Mouse (Mus musculus) layer of hippocampus, adult 2 months (tissue): Measurements from ENCODE around the gene Sept5. TPM values are rescaled to one million over a fixed set of nuclear protein-coding genes. Genes with fewer than 3 reads are reported as not detected.

Experiments
- DNase-seq, 2 experiments: peaks; one replicate each; pipeline ENCODE4 v3.0.0; 2022; ENCODE audit warnings: low spot score in 2 of 2
- H3K27ac ChIP-seq: fragments of 200-600 bp; 2 replicates; pipeline ENCODE4 v1.8.1; 2022
- H3K4me3 ChIP-seq: fragments of 200-600 bp; 2 replicates; pipeline ENCODE4 v1.8.1; 2022; ENCODE audit warnings: mild to moderate bottlenecking
- CTCF ChIP-seq: fragments of 200-600 bp; conservative IDR thresholded peaks from 2 replicates; pipeline ENCODE4 v1.8.1; 2022; ENCODE audit warnings: antibody characterized with exemption, mild to moderate bottlenecking, moderate library complexity
- total RNA-seq, 2 experiments: library from RNA; stranded (reverse); gene quantifications; 2 replicates each; pipeline ENCODE4 v1.2.3; 2021

Gene Sept5
- total RNA-seq, 2 experiments from 2014 or later, result 560 to 619 TPM

DNA sequence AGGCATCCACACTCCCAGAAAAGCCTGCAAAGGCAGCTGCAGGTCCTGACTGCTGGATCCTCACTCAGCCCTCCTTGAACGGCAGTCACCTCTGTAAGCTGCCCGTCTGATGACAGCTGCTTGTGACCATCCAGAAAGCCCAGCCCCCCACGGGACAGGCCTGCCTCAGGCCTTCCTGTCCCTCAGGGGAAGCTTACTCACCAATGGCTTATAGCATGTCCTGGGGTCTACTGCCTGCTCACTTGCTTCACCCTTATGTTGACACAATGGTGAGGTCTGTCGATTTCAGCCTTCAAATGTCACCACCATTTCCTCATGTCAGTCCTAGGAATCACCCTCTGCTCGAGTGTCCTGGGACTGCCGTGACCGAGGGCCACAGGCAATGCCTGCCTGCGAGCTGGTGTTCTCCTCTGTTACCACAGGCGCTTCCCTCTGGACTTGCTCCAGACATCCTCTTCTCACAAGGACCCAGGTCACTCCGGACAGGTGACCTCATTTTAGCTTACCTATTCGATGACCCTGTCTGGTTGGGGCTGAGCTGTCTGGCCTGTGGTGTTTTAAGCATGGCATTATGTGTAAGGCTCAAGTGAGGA, 13.7 kb upstream of the Sept5 start:
- H3K4me3 ChIP-seq, result no peak overlapping the region
- TF ChIP-seq CTCF, result no peak

DNA sequence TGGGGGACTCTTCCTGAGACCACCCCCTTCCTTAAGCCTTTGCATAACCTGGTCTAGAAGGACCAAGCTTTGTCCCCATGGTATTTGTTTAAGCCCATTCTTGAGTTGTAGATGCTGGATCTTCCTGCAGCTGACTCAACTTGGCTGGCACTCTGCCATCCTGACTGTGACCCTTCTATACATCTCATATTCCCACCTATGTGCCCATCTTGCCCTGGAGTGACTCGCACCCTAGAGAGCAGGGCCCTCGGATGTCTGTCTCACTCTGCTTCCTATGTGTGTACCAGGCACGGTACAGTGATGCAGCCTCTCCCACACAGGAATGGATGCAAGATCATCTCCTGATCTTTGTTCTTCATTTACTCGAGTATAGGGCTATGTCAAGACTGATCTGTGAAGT, 13.1 kb upstream of the Sept5 start:
- no peak for DNase-seq
- no peak for TF ChIP-seq CTCF
- H3K4me3 ChIP-seq, result no peak overlapping the region
- no peak overlapping the region for H3K27ac ChIP-seq

More for the DNA sequence above, 13.7 kb upstream of the Sept5 start:
- no peak for DNase-seq
- no peak overlapping the region for H3K27ac ChIP-seq

DNA sequence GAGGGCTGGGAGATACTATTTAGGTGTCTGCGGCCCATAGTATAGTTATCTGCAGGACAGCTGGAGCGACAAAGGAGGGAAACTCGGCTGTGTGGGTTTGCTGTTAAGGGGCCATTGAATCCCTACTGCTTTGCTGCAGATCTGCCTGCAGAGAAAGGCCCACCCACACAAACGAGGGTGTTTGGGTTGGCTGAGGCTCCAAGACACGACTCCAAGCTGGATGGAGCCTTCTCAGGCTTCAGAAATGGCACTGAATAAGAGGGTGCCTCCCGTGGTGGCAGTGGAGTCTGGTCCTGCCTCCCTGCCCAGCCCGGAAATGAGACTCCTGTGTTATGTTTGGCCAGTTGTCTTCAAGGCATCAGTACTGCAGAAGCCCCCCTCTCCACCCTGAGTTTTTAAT, 12.5 kb upstream of the Sept5 start:
- DNase-seq, result no peak
- Histone ChIP-seq H3K27ac (no peak overlapping the region), H3K4me3 (no peak overlapping the region)
- no peak for TF ChIP-seq CTCF

DNA sequence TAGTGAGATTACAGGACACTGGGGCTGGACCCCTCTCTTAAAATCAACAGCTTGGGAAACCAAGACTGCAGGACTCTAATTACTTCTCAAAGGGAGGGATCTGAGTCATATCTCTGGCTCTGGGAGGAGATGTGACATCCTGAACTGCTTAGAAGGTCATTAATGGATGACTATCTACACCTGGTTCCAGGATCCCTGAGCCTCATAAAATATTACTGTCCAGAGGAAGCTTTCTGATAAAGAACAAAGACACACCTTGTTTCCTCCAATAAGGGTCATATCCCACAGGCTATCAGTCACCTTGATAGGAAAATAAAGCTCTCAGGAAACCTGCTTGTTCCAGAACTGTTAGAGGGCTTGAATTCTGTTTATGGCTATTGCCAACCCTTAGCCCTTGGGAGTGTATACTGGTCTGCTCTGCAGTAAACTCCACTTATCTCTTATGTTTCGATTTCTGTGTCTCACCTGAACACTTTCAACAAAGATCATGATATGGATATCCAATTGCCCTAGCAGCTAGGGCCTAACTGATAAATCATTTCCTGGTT, 9.7 kb upstream of the Sept5 start:
- DNase-seq, result no peak
- Histone ChIP-seq H3K4me3 (no peak overlapping the region), H3K27ac (no peak overlapping the region)
- no peak for TF ChIP-seq CTCF

DNA sequence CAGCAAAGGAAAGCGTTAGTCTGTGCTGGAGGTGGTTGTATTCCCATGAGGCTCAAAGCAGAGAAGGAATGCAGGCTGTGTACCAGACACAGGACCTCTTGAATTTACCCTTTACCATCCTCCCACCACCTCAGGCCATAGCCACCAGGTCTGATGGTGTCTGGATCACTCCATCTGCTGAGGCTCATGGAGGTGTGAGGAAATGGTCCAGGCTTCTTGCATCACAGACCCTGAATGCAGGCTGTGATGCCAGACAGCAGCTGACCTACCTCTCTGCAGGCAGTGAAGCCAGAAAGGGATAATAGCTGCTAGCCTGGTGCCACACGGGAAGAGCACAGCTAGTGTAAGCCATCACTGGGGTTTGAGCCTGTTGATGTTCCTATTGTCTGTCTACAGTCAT, 8.6 kb upstream of the Sept5 start:
- no peak for DNase-seq
- no peak for TF ChIP-seq CTCF
- H3K27ac ChIP-seq, result no peak overlapping the region
- no peak overlapping the region for H3K4me3 ChIP-seq

DNA sequence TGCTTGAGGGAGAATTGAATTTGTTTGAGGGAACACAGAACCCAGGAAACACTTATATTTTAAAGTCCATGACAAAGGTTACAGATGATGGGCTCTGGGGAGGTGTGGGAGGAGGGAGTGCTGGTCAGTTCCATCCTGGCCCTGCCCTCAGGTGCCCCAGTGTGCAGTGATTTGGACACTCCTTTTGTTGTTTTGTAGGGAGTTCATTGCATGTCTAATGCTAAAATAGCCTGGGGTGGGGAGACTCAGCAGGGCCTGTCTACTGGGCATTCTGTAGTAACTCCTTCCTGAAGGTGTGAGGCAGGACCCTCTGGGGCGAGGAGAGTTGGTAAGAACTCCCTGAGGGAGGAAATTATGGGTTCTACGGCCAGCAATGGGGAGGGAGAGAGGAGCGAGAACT, 7.0 kb upstream of the Sept5 start:
- no peak for DNase-seq
- Histone ChIP-seq H3K27ac (no peak overlapping the region), H3K4me3 (no peak overlapping the region)
- no peak for TF ChIP-seq CTCF

DNA sequence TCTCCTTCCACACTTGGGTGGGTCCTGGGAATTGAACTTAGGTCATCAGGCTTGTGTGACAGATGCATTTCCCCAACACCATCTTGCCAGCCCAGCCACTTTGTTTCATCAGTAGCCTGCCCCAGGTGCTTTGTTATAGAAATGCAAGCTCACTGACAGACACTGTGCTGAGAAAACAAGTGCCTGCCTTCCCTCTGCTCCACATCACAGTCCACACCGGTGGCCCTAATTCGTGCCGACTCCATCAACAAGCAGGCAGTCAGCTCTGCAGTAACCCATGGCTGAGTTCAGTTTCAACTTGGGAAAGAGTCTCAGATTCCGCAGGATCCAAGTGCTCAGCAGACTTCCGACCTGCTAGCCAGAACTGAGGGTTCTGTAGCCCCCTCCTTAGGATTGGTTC, 6.6 kb upstream of the Sept5 start:
- H3K27ac ChIP-seq, result no peak overlapping the region
- TF ChIP-seq CTCF, result no peak
- DNase-seq, result no peak
- no peak overlapping the region for H3K4me3 ChIP-seq

DNA sequence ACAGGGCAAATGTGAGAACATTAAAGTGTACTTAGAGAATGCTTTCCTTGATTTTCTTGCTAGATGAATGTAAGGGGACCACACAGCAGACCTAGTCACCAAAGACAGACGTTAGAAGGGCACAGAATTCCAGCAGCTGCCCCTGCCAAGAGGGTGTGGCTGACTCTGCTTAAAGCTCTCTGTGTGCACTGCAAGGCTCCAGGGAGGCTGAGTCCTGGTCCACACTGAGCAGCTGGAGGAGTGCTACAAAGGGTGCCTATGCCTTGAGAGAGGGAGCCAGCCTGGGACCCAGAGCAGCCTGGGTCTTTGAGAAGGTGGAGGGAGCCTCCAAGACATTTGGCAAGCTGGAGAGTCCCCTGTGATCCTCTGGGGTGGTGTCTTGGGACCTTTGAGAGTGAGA, 3.6 kb upstream of the Sept5 start:
- H3K27ac ChIP-seq, result no peak overlapping the region
- H3K4me3 ChIP-seq, result no peak overlapping the region
- no peak for DNase-seq
- no peak for TF ChIP-seq CTCF

DNA sequence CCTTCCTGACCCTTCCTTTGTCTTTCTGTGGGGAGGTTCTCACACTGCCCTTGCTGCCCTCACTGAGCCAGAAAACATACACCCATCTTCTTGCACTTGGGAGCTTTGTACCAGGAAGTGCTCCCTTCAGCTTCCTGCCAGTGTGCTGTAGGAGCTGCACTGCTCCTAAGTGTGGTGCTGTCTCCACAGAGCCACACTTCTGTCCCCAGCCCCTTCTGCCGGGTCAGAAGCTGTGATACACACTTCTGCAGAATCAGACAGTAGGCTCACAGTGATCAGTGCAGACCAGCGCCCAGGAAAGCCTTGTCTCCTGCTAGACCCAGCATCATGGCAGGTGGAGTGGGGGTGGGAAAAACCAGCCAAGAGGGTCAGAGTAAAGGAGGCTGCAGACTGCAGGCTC, 3.1 kb upstream of the Sept5 start:
- Histone ChIP-seq H3K27ac (no peak overlapping the region), H3K4me3 (no peak overlapping the region)
- TF ChIP-seq CTCF, result no peak
- DNase-seq, result no peak

DNA sequence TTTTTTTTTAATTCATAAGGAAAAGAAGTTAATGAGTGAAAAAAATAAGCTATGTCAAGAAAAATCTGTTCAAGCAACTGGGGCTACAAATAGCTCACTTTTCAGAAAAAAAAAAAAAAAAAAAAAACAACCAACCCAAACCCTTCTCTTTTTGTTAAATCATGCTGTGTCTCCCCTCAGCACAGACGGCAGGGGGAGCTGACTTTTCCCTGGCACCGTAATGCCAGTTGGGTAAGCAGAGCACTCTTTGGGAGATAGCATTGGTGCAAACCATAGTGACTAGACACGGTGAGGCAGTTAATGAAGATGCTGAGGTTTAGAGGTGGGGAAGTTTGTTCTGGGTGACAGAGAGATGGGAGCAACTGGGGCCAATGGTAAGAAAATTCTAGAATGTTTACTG, 2.3 kb upstream of the Sept5 start:
- no peak overlapping the region for H3K27ac ChIP-seq
- peak; percentile 75 for TF ChIP-seq CTCF
- DNase-seq, result peak in 1 of 2 experiments; percentile 64

DNA sequence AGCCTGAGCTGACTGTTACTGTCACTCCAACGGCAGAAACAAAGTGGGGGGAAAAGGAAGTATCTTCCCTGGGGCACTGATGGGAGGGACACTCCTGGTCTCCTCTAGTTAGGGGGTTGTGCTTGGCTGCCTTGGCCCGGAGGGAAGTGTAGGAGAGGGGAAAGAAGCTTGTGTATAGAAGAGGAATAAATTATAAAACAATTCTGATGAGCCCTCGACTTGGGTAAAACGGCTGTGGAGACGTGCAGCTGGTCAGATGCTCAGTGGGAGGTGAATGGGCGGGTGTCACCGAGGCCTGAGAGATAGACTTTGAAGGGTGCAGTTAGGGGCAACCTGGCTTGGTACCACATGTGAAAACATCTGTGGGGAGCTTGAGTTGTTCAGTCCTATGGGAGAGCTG, 1.4 kb upstream of the Sept5 start:
- Histone ChIP-seq H3K4me3 (no peak overlapping the region), H3K27ac (no peak overlapping the region)
- no peak for DNase-seq
- no peak for TF ChIP-seq CTCF

More for the DNA sequence above, 2.3 kb upstream of the Sept5 start:
- no peak overlapping the region for H3K4me3 ChIP-seq

DNA sequence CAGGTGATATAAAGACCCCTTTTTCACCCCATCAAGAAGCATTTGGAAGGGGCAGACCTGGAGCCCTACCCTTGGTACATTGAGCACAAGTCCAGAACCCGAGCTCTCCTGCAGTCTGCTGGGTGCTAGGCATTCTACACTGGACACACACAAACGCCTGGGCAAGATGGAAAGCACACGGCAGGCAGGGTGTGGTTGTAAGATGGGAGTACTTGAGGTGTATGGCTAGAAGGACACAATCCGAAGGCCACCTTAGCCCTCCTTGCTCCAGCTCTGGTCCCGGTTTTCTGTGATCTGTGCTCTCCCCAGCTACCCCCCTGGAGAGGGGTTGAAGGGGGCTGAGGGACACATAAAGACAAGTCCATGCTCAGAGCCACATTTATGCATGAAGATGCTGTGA, 537 bp upstream of the Sept5 start:
- H3K27ac ChIP-seq, result peak overlapping the region; percentile 91
- TF ChIP-seq CTCF, result no peak
- DNase-seq, result no peak
- H3K4me3 ChIP-seq, result peak overlapping the region; percentile 68

DNA sequence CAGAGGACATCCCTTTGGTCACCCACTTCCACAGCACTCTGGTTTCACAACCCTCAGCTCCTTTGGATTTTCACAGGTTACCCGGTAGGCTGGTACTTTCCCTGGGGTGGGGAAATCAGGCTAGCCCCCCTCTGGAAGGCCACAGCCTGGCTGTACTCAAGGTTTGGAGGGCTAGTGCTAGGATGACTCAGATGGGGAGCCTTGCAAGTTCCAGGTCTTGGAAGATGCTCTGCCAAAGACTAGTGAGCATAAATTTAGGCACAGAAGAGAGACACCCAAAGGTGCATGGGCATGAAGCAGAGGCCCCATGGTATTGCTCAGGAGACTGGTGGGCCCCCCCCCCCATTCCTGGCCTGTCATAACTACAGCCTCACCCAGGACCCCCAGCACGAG, 810 bp downstream of the Sept5 start:
- DNase-seq, result no peak
- Histone ChIP-seq H3K27ac (peak overlapping the region; percentile 91), H3K4me3 (peak overlapping the region; percentile 68)
- TF ChIP-seq CTCF, result no peak

DNA sequence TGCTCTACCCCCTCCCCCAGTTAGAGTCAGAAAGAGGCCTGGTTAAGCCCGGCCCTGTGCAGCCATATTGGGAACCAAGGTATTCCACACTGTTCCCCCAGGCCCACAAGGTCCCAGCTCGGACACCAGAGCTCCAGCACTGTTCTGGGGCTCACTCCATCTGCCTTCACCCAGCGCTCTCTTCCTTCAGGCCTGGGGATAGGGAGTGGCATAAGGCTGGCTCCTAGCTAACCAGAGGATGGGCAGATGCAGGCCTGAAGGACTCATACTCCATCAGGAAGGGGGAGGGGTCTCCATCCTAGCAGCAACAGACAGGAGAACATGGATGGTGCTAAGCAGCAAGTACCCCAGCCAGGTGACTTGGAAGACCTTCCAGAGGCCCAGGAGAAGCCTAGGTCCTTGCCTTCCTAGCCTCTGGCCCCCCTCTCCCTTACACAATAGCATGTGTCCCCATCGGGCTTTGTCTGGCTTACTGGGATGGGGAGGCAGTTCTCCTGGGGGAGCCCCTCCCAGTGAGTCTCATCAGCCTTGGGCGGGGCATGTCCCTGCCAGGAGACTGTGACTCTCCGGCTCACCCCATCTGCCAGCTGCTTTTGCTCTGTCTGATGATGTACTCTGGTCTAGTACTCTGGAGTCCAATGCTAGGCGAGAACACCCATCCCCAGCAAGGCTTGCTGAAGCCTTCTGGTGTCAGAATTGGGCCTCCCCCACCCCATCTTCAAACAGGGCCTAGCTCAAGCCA, 1.4 kb downstream of the Sept5 start:
- no peak for TF ChIP-seq CTCF
- peak overlapping the region; percentile 91 for H3K27ac ChIP-seq
- no peak for DNase-seq
- peak overlapping the region; percentile 68 for H3K4me3 ChIP-seq
